Mouse (Mus musculus) cerebellum, postnatal 25 days (tissue): ENCODE data around the gene Zfp382.
A peak's percentile ranks its signal among the peaks of the same experiment; 100 is the strongest.
"Not testable (repeated sequence)": the region's sequence is repeated elsewhere in the genome, so short reads cannot be mapped to it uniquely, and the experiment has no call there.

Experiments used
- DNase-seq, 2 experiments: peaks; one replicate each; pipeline ENCODE4 v3.0.0; 2021; ENCODE audit warnings: mixed read lengths in 2 of 2

Zfp382 gene

DNA sequence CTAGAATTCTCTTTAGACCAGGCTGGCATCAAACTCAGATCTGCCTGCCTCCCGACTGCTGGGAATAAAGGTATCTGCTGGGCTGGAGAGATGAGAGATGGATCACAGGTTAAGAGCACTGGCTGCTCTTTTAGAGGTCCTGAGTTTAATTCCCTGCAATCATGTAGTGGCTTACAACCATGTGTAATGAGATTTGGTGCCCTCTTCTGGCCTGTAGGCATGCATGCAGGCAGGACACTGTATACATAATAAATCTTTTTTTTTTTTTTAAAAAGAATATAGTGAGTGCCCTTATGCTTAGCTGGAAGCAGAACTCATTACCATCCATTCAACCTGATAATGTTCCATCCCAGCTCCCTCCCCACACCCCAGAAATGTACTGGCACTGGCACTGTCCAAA, 32.3 kb downstream of the Zfp382 start:
- DNase-seq, result no peak

DNA sequence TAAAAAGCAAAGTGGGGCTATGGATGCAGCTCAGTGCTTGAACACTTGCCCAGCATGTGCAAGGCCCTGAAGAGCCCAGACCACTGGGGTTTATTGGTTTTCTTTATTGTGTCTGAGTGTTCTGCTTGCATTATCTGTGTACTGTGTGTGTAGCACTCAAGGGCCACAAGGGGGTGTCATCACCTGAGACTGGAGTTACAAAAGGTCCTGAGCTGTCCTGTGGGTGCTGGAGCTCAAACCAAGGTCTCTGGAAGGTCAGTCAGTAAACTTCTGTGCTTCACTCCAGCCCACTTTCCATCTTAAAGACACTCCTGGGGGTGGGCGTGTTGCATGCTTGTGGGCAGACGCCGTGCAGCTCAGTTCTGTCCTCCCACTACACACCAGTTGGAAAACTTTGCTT, 33.8 kb downstream of the Zfp382 start:
- DNase-seq, result no peak

DNA sequence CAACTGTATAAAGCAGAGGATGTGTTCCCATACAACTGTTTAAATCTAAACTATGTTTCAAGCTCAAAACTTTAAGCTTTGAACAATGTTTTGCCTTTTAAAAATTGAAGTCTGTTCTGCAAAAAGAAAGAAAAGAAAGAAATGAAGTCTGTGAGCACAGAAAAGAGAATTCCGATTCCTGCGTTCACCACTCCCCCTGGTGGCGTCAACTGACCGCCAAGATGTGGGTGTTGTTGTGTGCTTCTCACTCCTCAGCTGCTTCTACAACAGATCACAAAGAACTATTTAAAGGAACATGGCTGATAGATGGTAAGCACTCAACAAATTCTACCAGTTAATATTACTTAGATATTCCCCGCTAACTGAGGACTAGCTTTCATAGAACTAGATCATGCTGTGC, 41.4 kb downstream of the Zfp382 start:
- no peak for DNase-seq

DNA sequence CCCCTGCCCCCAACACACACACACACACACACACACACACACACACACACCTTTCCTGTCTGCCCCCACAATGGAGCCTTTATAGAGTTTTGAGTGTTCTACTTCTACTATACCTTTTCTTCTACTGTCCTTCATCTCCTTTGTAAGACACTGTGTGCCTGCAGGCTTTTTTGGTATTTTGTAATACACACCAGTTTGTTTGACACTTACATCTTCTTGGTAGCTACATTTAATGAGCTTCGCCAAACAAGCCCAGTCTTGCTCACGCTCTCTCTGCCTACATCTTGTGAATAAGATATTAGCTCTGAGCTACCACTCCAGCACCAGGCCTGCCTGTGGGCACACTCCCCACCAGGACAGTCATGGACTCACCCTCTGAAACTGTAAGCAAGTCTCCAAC, 43.0 kb downstream of the Zfp382 start:
- DNase-seq, result no peak

DNA sequence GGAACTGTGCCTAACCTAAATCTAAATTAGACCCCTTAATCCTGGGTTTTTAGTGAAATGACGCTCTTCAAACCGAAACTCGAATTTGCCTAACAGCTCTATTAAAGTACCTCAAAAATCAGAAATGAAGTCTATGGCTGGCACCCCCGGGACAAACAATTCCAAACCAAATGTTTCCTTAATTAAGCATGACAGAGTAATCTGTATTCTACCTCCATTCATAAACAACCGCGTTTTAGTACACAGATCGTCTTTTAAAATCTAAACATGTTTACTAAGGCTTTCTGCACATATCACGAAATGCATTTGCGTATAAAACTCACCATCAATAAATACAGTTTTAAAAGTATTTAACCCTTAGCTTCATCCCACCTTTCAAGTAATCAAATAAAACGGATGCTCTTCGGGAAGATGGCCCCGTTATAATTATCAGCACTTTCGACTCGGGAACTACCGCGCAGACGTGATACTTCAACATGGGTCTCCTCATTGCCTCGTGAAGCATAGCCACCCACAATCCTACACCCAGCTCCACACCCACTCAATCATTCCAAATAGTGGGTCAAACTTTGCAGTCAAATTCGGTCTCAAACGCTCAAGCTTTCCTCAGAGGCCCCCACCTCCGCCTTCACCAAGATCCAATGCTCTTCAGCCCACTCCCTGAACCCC, 47.3 kb downstream of the Zfp382 start:
- no peak for DNase-seq

DNA sequence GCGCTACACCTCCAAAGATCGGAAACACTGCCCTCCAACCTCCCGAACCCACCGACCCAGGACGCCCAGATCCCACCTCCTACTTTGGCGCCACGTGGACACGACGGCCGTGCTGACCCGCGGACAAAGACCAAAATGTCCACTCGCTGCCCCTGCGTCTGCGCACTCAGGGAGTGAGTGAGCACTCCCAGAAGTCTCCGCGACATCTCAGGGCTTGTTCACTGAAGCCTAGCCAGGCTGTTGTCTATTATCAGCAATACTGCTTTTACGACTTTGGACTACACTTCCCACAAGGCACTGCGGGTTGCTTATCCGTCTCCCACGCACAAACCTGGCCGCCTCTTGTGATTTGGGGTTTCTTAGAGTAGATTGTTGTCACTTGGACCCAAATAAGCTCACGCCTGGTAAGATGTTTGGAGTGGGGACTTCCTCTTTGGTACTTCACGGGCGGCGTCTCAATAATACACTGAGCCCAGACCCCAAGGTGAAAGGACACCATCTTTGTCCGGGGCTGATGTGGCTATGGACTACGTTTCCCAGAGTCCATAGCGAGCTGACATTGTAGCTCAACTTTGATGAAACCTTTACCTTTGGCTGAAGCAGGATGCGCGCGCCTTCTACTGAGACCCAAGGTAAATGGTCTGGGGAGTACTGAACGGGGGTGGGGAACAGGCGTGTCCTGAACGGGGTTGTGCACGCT, 48.0 kb downstream of the Zfp382 start, which contains the start of gene Zfp146:
Gene Zfp146, minus strand, starts transcription at position 168 of the 700 bp plus-strand sequence.
- DNase-seq, result peak; percentile 92 to 94

DNA sequence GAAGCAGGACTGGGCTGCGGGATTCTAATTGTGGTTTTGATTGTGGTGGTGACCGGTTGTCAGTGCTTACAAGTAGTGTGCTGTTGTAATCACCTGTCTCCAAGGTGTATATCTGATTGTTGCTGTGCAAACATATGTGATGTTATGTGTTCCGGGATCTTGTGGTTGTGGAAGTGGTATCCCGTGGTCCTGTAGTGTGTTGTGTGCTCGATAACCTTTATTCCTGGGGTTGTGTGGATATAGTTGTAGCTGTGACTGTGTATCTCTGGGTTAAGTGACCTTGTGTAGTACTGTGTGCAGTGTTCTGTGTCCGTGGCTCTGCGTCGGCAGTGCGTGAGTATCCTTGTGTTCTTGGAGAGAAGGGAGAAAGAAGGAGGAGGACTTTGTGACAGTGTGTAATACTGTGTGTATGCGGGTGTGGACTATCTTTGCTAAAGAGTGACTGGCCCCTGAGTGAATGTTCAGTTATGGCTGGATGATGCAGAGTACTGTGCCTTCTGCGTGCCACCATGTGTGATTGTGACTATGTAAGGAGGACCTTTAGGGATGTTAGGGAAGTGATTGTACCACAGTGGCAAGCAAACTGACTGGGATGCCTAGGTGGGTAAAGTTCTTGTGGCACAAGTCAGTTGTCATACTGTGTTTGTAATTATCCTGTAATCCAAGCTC, 48.7 kb downstream of the Zfp382 start:
- DNase-seq, result no peak

DNA sequence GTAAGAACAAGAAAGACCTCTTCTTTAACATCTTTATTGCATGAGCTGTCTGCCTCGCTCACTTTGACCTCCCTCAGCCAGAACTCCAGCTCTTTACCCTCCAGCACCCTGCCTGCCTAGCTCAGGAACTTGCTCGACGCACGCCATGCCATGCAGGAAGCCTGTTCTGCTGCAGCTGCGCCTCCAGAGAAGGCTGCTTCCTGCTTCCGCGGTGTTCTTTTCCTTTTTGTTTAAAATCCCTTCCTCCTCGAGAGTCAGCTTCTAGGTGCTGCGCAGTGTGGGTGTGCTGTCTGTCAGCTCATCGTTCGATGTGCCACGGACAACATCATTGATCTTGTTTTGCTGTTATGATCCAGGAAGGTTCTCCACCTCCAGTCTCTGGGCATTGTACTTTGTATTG, 54.7 kb downstream of the Zfp382 start:
- DNase-seq, result no peak

DNA sequence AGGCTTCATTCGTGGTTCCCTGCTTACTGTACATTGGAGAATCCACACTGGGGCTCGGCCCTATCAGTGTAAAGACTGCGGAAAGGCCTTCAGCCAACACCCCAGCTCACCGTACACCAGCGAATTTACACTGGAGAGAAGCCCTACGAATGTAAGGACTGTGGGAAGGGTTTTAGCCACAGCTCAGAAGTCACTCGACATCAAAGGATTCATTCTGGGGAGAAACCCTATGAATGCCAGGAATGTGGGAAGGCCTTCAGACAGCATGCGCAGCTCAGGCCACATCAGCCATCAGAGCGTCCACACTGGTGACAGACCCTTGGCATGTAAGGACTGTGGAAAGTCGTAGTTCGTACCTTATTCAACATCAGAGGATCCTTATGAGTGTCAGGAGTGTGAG, 56.5 kb downstream of the Zfp382 start:
- no peak for DNase-seq

DNA sequence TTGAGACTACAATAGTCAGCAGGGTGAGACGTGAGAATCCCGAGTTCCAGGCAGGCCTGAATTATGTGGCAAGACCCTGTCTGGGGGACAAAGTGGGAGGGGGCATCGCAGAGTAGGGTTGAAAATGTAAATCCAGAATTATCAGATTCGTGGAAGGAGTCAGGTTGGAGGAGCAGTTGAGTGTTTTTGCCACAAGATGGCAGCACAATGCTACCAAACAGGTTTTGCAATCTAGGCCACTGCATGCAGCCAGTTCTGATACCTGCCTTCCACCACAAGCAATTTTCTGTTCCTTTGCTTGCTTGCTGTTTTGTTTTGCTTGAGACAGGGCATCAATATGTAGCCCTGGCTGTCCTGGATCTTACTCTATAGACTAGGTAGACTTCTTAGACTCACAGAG, 59.6 kb downstream of the Zfp382 start:
- peak; percentile 82 to 88 for DNase-seq

DNA sequence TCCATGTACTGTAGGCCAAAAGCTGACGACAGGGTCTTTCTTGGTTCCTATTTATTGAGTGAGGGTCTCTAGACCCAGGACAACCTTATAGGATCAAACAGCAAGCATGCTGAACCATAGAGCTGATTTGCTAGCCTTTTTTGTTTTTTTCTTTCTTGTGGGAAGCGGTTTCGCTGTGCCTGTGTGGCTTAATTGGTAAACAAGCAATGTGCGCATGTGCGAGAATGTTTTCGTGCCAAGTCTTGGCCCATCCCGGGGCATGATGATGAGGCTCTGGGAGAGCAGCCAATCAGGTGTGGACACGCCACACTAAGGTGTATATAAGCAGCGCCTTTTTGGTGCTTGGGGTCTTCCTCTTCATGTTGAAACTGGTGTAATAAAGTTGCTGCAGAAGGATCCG, 60.2 kb downstream of the Zfp382 start:
- DNase-seq, result peak in 1 of 2 experiments; percentile 45

DNA sequence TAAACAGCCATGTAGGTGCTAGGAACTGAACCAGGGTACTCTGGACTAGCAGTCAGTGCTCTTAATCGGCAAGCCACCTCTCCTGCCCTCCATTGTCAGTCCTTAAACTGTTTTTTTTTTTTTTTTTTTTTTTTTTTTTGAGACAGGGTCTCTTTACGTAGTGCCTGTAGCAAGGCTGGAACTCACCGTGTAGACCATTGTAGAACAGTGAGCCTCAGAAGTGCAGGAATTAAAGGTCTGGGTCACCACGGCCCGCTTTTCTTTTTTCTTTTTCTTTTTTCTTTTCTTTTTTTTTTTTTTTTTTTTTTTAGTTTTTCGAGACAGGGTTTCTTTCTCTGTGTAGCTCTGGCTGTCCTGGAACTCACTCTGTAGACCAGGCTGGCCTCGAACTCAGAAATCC, 61.4 kb downstream of the Zfp382 start:
- DNase-seq, result not testable (repeated sequence)

DNA sequence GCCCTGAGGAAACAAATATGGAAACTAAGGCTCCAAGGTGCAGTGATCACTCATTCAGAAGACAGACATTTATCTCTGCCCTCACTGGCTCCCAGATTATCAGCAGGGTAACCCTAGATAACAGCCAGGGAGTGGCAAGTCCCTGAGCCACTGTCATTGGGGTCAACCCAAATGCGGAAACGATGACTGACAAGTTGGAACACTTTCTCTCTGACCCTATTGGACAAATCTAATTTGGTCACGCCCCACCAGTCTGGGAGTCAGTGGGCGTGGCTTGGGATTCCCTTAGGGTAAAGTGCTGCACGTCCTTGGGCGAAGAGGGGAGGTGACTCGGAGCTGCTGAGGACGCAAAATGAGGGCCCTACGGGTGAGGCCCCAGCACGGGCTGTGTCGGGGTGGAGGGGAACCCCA, 62.1 kb downstream of the Zfp382 start, which contains the start of gene Cox7a1:
Gene Cox7a1, plus strand, starts transcription at position 266 of the 411 bp plus-strand sequence.
- peak; percentile 64 to 80 for DNase-seq
